Mouse (Mus musculus): ENCODE measurements at regions not wholly inside any gene's neighbourhood (a gene's known extent, or its start where the extent isn't known, plus 50 kb on each side); places are given as distances from the start of the nearest gene placed in this dataset.

DNA sequence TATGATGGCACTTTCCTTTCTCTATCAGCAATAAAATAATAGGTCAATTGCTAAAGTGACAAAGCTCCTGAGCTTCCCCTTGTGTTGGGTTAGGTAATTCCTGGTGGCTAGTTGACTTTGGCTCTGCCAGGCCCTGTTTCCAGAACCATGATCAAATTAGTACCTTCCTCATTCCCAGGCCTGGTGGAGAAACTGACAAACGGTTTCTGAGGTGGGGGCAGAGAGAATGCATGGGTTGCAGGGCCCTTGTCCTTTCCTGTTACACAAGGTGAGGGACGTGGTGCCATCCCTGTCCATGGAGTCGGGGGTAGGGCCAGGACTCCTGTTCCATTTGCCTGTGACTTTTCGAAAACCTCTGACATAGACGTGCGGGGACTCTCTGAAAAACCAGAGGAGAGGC lies 51.2 kb upstream of the Id2 start:
- TF ChIP-seq CTCF (conservative IDR thresholded peaks at IDR 0.05 in 1 of 2, IDR thresholded peaks at IDR 0.05 in 1 of 2; ENCODE audit: low read depth in 2 of 2, low read length in 2 of 2) = no peak
- no peak for TF ChIP-seq SIN3A (IDR thresholded peaks at IDR 0.05; ENCODE audit: low read length)
- TF ChIP-seq MYC (IDR thresholded peaks at IDR 0.05; ENCODE audit: low read depth, low read length) = no peak
- TF ChIP-seq MAX (IDR thresholded peaks at IDR 0.05; ENCODE audit: low read length) = no peak
